Mouse (Mus musculus): ENCODE data around the gene Scrg1.
"Not testable (repeated sequence)": the region's sequence is repeated elsewhere in the genome, so short reads cannot be mapped to it uniquely, and the experiment has no call there.

Gene Scrg1

GRCm38 (mm10) chr8:57455765-57456164 is at the start of gene Scrg1:
Gene Scrg1, plus strand, starts transcription at chr8:57455923.
- DNase-seq (ENCODE audit: low spot score), result no peak

DNA sequence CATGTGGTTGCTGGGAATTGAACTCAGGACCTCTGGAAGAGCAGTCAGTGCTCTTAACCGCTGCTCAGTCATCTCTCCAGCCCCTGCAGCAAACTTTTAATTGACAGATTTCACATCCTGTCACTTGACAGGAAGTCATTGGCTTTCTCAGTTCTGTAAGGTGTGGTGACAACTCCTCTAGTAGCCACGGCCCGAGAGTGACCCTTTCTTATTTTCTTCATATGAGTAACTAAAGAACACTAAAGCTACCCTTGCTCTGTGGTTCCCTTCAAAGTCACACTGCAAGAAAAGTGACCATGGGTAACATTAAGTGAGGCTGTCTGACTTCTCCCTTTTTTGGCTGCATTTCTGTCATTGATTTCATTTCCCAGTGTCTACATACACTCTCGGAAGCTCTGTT is 49.4 kb upstream of the Scrg1 start:
- no peak for DNase-seq (ENCODE audit: low spot score)

- DNase-seq (ENCODE audit: low spot score), result no peak
Observed at GRCm38 (mm10) chr8:57409333-57409732, 46.4 kb upstream of the Scrg1 start.

- DNase-seq (ENCODE audit: low spot score), result no peak
Observed at GRCm38 (mm10) chr8:57409779-57410472, 45.8 kb upstream of the Scrg1 start.

GRCm38 (mm10) chr8:57410473-57410863 is 45.3 kb upstream of the Scrg1 start:
- DNase-seq (ENCODE audit: low spot score), result peak; percentile 55

DNA sequence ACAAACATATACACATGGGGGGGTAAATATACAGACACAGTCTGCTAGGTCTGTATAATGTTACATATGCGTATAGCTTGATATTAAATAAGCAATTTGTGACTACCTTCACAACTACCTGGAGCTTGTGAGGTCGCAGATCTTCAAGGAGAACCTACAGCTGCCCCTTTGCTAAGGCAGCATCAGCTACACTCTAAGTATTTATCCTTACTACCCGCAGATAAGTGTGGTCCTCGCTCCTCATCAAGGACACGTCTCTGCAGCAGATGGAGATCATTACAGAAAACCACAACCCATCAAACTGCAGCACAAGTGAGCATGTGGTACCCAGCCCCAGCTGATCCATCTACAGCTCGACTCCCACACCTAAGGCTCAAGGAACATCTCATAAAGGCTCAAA is 44.4 kb upstream of the Scrg1 start:
- no peak for DNase-seq (ENCODE audit: low spot score)

- no peak for DNase-seq (ENCODE audit: low spot score)
Observed at GRCm38 (mm10) chr8:57416827-57417226, 38.9 kb upstream of the Scrg1 start.

DNA sequence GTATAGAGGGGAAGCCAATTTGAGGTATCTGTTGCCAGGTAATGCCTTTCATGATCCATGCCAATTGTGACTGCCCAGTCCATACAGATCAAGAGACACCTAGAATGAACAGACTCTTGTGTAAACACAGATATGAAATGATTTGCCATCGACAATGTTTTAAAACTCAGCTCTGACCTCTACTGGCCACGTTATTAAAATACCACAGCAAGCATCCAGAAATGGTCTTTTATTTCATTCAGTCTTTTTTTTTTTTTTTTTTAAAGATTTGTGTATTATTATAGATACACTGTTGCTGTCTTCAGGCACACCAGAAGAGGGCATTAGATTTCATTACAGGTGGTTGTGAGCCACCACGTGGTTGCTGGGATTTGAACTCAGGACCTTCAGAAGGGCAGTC is 29.6 kb upstream of the Scrg1 start:
- DNase-seq (ENCODE audit: low spot score), result peak; percentile 57

GRCm38 (mm10) chr8:57427581-57428366 is 27.9 kb upstream of the Scrg1 start:
- DNase-seq (ENCODE audit: low spot score), result no peak

DNA sequence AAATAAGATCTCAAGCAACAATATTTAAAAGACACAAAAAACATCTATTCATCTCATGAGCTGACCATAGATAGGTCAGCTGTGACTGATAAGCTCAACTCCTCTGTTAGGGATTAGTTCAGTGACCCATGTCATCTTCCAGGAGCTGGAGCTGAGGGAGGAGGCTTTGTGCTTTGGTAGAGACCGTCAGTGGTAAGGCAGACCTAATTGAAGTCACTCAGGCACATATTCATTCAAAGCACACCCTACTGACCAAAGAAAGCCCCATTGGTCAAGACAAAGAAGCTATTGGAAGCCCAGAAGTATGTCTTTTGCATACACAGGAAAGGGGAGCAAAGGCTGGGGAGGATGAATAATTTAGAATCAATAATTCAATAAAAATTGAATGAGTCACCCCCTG is 27.2 kb upstream of the Scrg1 start:
- DNase-seq (ENCODE audit: low spot score), result peak; percentile 51

- peak; percentile 90 for DNase-seq (ENCODE audit: low spot score)
Observed at GRCm38 (mm10) chr8:57429166-57429887, 26.4 kb upstream of the Scrg1 start.

GRCm38 (mm10) chr8:57429888-57430274 is 25.8 kb upstream of the Scrg1 start:
- DNase-seq (ENCODE audit: low spot score), result not testable (repeated sequence)

DNA sequence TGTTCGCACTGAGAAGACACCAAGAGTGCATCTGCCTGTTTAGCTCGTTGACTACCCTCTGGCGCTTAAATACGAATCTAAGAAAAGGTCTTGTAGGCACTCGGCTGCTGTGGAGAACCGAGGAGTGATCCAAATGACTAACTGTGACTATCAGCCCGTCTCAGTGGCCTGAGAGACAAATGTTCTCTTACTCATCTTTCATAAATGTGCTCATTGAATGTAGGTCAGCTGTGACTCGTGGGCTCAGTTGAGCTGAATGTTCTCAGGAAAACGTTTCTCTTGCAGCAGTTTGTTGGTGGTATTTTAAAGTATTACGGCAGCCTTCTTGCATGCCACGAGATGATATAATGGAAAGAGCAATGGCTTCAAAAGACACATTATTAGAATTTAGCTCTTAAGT is 24.8 kb upstream of the Scrg1 start:
- DNase-seq (ENCODE audit: low spot score), result no peak

DNA sequence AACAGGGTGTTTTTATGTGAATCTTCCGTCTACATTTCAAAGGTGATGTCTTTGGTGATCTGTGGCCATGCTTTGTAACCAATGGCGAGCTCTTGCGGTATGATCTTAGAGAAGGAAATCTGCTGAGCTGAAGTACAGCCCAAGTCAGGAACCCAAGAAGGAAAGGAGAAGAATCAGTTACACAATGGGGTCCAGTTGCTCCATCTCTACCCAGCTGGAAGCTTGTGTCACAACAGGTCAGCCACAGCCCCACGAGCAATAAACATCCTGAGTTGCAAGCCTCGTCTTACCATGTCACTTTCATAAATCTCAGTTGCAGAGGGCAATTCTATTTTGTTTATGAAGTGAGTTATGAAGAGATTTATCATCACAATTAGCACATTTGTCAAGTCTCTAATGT is 22.9 kb upstream of the Scrg1 start:
- no peak for DNase-seq (ENCODE audit: low spot score)

DNA sequence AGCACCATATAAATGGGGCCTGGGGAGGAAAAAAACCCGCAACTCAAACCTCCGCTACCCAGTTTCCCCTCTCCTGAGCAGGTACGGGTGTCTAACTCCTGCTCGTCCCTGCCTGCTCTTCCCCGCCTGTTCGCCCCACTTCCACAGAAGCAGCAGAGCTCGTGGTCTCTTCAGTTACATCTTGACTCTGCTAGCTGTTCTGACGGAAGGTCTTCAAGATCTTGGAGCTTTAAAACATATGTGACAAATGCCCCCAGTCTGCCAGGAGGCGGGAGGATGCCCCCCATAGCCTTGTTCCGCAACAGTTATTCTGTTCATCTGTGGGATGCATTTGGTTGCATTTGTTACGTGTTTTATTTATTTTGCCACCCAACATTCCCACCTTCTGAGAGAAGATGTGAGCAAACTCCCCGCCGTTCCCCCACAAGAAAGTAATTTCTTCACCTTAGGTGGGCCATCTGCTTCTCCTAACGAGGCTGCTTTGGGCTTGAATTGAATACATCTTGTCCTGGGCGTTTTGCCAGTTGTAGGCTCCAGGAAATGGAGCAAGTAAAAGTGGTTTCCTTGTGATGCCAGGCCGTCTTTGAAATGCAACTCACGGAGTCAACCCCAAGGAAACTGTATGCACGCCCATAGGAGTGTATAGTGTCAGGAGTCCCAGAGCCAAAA is 19.8 kb upstream of the Scrg1 start:
- DNase-seq (ENCODE audit: low spot score), result no peak

DNA sequence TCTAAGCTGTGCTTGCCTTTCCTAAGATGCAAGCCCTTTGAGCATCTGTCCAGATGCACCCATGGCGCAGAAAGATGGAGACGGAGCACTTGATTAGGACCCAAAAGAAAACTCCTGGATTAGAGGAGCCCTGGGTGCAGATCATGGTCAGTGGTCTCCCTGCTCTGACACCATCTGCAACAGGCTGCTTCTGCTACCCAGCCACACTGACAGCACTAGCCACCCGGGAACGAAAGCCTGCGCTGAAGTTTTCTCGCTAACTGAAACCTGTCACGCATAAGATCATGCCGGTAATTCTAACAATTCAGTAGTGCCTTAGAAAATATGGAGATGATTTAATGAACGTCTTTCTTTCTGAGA is 19.3 kb upstream of the Scrg1 start:
- no peak for DNase-seq (ENCODE audit: low spot score)

DNA sequence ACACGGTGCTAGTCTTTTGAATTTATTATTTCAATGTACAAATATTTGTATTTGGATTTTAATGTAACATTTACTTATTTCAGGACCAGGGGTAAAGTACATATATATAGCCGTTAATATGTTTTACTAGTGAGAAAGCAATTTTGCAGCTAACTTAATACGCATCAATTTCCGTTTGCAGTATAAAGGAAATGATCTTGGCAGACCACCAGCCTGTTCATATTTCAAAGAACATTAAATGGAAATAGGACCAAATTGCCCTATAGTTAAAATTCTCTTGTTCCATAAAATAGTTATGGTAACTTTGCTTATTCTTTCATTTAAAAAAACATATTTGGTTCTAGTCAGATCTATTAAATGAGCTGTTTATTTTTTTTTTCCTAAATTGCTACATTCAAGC is 14.6 kb upstream of the Scrg1 start:
- DNase-seq (ENCODE audit: low spot score), result no peak

DNA sequence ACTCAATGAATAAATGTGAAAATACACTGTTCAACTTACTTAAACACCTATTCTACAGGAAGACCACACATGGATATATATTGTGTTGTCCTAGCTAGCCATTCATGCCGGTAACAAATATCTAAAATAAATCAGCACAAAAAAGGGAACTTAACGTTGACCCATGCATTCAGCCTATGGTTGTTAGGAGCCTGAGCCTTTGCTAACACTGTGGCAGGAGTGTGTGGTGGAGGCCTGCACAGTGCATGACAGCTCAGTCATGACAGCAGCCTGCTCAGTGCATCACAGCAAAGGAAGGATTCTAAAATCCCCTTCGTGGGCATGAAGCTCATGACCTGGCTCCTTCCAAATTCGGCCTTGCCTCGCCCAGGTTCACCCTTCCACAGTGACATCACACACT is 14.2 kb upstream of the Scrg1 start:
- no peak for DNase-seq (ENCODE audit: low spot score)

DNA sequence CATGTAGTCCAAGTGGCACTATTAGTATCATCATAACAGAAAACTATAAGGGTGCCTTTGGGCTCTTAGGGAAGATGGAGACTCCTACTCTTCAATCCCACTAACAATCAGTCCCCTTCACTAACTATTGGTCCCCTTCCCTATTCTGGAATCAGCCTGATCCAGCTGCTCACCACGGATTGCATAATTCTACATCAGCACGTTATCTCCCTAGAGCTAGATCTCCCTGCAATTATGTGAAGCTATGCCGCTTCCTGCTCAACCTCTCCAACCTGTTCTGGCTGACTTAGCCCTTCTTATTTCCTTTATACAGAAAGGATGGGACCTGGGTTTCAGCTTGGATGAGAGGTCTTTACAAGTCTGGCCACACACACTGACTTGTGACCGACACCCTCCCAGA is 12.4 kb upstream of the Scrg1 start:
- DNase-seq (ENCODE audit: low spot score), result no peak

DNA sequence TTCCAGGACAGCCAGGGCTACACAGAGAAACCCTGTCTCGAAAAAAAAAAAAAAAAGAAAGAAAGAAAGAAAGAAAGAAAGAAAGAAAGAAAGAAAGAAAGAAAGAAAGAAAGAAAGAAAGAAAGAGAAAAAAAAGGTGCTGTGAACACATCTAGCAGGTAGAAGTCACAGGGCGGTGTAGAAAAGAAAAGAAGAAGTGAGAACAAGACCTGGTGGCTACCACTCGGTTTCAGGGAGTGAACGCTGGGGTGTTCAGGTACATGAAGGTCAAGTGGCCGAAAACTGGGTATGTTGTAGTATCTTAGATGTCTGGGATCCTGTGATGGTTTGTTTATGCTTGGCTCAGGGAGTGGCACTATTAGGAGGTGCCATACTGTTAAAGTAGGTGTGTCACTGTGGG is 9.8 kb upstream of the Scrg1 start:
- not testable (repeated sequence) for DNase-seq (ENCODE audit: low spot score)

GRCm38 (mm10) chr8:57450726-57451125 is 5.0 kb upstream of the Scrg1 start:
- no peak for DNase-seq (ENCODE audit: low spot score)

DNA sequence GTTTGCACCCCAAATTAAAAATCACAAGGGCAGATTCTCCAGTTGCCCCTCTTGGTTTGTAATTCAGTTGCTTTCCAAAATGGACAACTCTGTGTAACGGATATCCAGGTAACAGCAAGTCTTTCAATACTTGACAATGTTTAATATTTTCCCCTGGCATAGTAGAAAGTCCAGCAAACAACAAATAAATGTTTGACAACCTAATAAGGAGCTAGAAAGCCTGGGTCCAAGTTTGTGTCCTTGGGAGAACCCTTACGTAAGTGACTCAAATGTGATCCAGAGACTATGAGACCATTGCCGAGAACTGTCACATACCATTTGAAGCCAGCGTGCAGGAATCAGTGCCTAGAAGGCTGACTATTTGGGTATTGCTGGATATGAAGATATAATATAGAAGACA is 3.8 kb upstream of the Scrg1 start:
- no peak for DNase-seq (ENCODE audit: low spot score)

DNA sequence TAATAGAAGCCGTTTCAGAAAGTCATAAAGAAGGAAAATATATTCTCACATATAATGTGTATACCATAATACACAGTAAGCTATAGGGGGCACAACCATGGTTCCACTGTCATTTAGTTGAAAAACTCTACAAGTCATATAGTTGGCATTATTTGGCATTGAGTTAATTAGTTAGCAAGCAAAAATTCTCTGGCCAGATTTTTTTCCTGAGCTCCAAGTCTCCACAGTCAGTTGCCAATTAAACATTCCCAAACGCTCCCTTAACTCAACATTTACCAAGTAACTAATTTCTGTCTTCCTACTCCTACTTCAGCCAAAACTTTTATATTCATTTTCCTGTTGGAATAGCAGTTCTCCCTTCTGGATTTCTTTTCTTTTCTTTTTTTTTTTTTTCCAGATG is 2.4 kb upstream of the Scrg1 start:
- no peak for DNase-seq (ENCODE audit: low spot score)

All from embryo, embryonic 10 days (tissue).